Mouse (Mus musculus) lung, postnatal 25 days (tissue): Measurements from ENCODE around the gene Btbd35f22.
"Not testable (repeated sequence)": the region's sequence is repeated elsewhere in the genome, so short reads cannot be mapped to it uniquely, and the experiment has no call there.

Source experiments
- DNase-seq: peaks from one replicate; pipeline ENCODE4 v3.0.0; 2022; ENCODE audit warnings: low spot score

Btbd35f22 gene

DNA sequence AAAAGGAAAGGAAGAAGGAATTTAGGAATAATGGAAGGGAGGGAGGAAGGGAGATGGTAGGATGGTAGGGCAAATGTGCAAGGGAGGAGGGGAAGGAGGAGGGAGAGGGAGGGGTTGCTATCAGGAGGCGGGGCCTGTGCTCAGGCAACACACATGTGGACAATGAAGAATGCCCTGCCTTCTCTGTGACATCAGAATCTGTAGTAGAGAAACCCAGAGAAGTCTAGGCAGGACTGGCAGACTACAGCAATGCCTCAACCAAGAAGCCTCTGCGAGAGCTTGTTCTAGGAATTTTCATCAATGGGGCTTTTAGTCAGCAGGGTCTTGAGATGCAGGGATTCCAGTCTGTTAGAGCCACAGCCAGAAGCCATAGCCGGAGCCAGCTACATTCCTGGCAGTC lies at the start of gene Btbd35f22:
Gene Btbd35f22 (plus strand): TSS at position 301 of the 400 bp plus-strand sequence.
- DNase-seq: not testable (repeated sequence)
